Mouse (Mus musculus) CH12.LX (cell line): Measurements from ENCODE around the gene Pak4. TPM values are rescaled to one million over a fixed set of nuclear protein-coding genes. Genes with fewer than 3 reads are reported as not detected.

Experiments used
- DNase-seq: peaks from one replicate; pipeline ENCODE4 v3.0.0-alpha.2; 2013; ENCODE audit errors: extremely low read depth
- H3K27ac ChIP-seq: 2 replicates; pipeline ENCODE4 v1.5.1; 2012; ENCODE audit warnings: low read depth, mild to moderate bottlenecking, control low read depth, moderate library complexity; ENCODE audit not compliant: insufficient read depth
- H3K27me3 ChIP-seq: replicated peaks from 2 replicates; pipeline ENCODE3; 2012; ENCODE audit warnings: inconsistent platforms
- H3K36me3 ChIP-seq, 2 experiments: replicated peaks in 1 of 2; 2 replicates each; pipeline versions ENCODE3 to v1.6.1; 2012; ENCODE audit warnings: inconsistent platforms in 1 of 2, low read length in 1 of 2, mild to moderate bottlenecking in 1 of 2, mixed read lengths in 1 of 2, moderate library complexity in 1 of 2; ENCODE audit not compliant: control insufficient read depth in 1 of 2, insufficient read depth in 1 of 2
- H3K4me1 ChIP-seq, 2 experiments: 2 replicates each; pipeline ENCODE4 v1.6.1; 2012; ENCODE audit warnings: inconsistent platforms in 1 of 2, moderate library complexity in 1 of 2; ENCODE audit not compliant: insufficient read depth in 2 of 2, control insufficient read depth in 1 of 2
- H3K4me2 ChIP-seq: 2 replicates; pipeline ENCODE4 v1.6.1; 2012; ENCODE audit warnings: low read depth, mild to moderate bottlenecking, control low read depth; ENCODE audit not compliant: poor library complexity, insufficient read depth, severe bottlenecking
- H3K4me3 ChIP-seq, 3 experiments: fragments of 150-350 bp in 1 of 3; sonication (generic) in 1 of 3; replicated peaks in 1 of 3; 2 replicates each; pipeline versions ENCODE3 to v1.5.1; 2011 to 2012; ENCODE audit warnings: low read depth in 2 of 3, low read length in 2 of 3, mild to moderate bottlenecking in 2 of 3, moderate library complexity in 2 of 3, control low read depth in 1 of 3, improper control_type of control experiment in 1 of 3, inconsistent platforms in 1 of 3, mixed read lengths in 1 of 3; ENCODE audit not compliant: poor library complexity in 1 of 3
- H3K79me2 ChIP-seq: replicated peaks from 2 replicates; pipeline ENCODE4 v1.6.1; 2012; ENCODE audit warnings: mild to moderate bottlenecking, moderate library complexity; ENCODE audit not compliant: control insufficient read depth, poor library complexity, insufficient read depth, severe bottlenecking; ENCODE audit errors: extremely low read depth
- H3K9ac ChIP-seq: 2 replicates; pipeline ENCODE4 v1.6.1; 2012; ENCODE audit warnings: low read depth, mild to moderate bottlenecking, control low read depth, moderate library complexity; ENCODE audit not compliant: insufficient read depth
- H3K9me3 ChIP-seq: replicated peaks from 2 replicates; pipeline ENCODE3; 2012; ENCODE audit warnings: low read length, inconsistent platforms, mixed read lengths
- BHLHE40 ChIP-seq: IDR thresholded peaks from 2 replicates; pipeline ENCODE4 v1.6.1; 2011; ENCODE audit warnings: mild to moderate bottlenecking, low read depth, low read length, improper control_type of control experiment
- CHD2 ChIP-seq: IDR thresholded peaks from 2 replicates; pipeline ENCODE4 v1.6.1; 2011; ENCODE audit warnings: low read length, improper control_type of control experiment
- E2F4 ChIP-seq: IDR thresholded peaks from 2 replicates; pipeline ENCODE4 v1.6.1; 2011; ENCODE audit warnings: low read depth, low read length, improper control_type of control experiment; ENCODE audit not compliant: insufficient replicate concordance
- ELF1 ChIP-seq: IDR thresholded peaks from 2 replicates; pipeline ENCODE4 v1.6.1; 2014; ENCODE audit warnings: low read depth, mild to moderate bottlenecking, inconsistent platforms, low read length, improper control_type of control experiment
- EP300 ChIP-seq: IDR thresholded peaks from 2 replicates; pipeline ENCODE4 v1.6.1; 2011; ENCODE audit warnings: low read length, improper control_type of control experiment
- HCFC1 ChIP-seq: IDR thresholded peaks from 2 replicates; pipeline ENCODE4 v1.6.1; 2012; ENCODE audit warnings: low read depth, mild to moderate bottlenecking, inconsistent platforms, low read length, improper control_type of control experiment
- IRF4 ChIP-seq: IDR thresholded peaks from 2 replicates; pipeline ENCODE4 v1.6.1; 2014; ENCODE audit warnings: low read depth, mild to moderate bottlenecking, inconsistent platforms, low read length, improper control_type of control experiment
- MAX ChIP-seq: IDR thresholded peaks from 2 replicates; pipeline ENCODE4 v1.6.1; 2011; ENCODE audit warnings: low read length, improper control_type of control experiment
- MAZ ChIP-seq: IDR thresholded peaks from 2 replicates; pipeline ENCODE4 v1.6.1; 2012; ENCODE audit warnings: low read depth, mild to moderate bottlenecking, inconsistent platforms, low read length, improper control_type of control experiment, moderate library complexity
- MEF2A ChIP-seq: IDR thresholded peaks from 2 replicates; pipeline ENCODE4 v1.6.1; 2014; ENCODE audit warnings: low read depth, mild to moderate bottlenecking, inconsistent platforms, low read length, improper control_type of control experiment, borderline replicate concordance
- MYC ChIP-seq: IDR thresholded peaks from 2 replicates; pipeline ENCODE4 v1.6.1; 2011; ENCODE audit warnings: low read depth, mild to moderate bottlenecking, improper control_type of control experiment, low read length
- NRF1 ChIP-seq: IDR thresholded peaks from 2 replicates; pipeline ENCODE4 v1.6.1; 2014; ENCODE audit warnings: low read depth, mild to moderate bottlenecking, inconsistent platforms, low read length, improper control_type of control experiment, moderate library complexity
- POLR2A ChIP-seq: IDR thresholded peaks from 2 replicates; pipeline ENCODE4 v1.6.1; 2011; ENCODE audit warnings: low read depth, mild to moderate bottlenecking, improper control_type of control experiment, low read length
- RAD21 ChIP-seq: IDR thresholded peaks from 2 replicates; pipeline ENCODE4 v1.6.1; 2011; ENCODE audit warnings: low read depth, mild to moderate bottlenecking, low read length, improper control_type of control experiment, moderate library complexity
- RCOR1 ChIP-seq: conservative IDR thresholded peaks from 2 replicates; pipeline ENCODE4 v1.6.1; 2012; ENCODE audit warnings: low read depth, mild to moderate bottlenecking, inconsistent platforms, low read length, improper control_type of control experiment
- SIN3A ChIP-seq: IDR thresholded peaks from 2 replicates; pipeline ENCODE4 v1.6.1; 2012; ENCODE audit warnings: low read length, improper control_type of control experiment, inconsistent platforms
- SMC3 ChIP-seq: IDR thresholded peaks from 2 replicates; pipeline ENCODE4 v1.6.1; 2011; ENCODE audit warnings: low read depth, low read length, improper control_type of control experiment
- TCF12 ChIP-seq: IDR thresholded peaks from 2 replicates; pipeline ENCODE4 v1.6.1; 2014; ENCODE audit warnings: low read depth, mild to moderate bottlenecking, inconsistent platforms, low read length, improper control_type of control experiment
- USF2 ChIP-seq: conservative IDR thresholded peaks from 2 replicates; pipeline ENCODE4 v1.6.1; 2011; ENCODE audit warnings: low read depth, low read length, improper control_type of control experiment
- ZKSCAN1 ChIP-seq: IDR thresholded peaks from 2 replicates; pipeline ENCODE4 v1.6.1; 2012; ENCODE audit warnings: low read depth, inconsistent platforms, low read length, improper control_type of control experiment, borderline replicate concordance
- ZMIZ1 ChIP-seq: IDR thresholded peaks from 2 replicates; pipeline ENCODE4 v1.6.1; 2012; ENCODE audit warnings: low read depth, mild to moderate bottlenecking, inconsistent platforms, low read length, improper control_type of control experiment
- ZNF384 ChIP-seq: IDR thresholded peaks from 2 replicates; pipeline ENCODE4 v1.6.1; 2012; ENCODE audit warnings: low read depth, low read length, improper control_type of control experiment, inconsistent platforms
- dilution Hi-C: fragments of 300-500 bp; cut with MboI; formaldehyde crosslinking; loops from 2 replicates; pipeline ENCODE4 v1.14.3; 2020; ENCODE audit warnings: low sequenced_read_pairs; ENCODE audit not compliant: extremely low pct_unique_long_range_greater_than_20kb, extremely low pct_ligation_motif_present
- in situ Hi-C: fragments of 300-500 bp; cut with MboI; formaldehyde crosslinking; loops from 3 replicates; pipeline ENCODE4 v1.14.3; 2019; ENCODE audit warnings: low sequenced_read_pairs, low pct_ligation_motif_present, low pct_unique_long_range_greater_than_20kb, mixed read lengths
- polyA plus RNA-seq: library from polyadenylated mRNA; unstranded; fragments of >175 nt; gene quantifications from 2 replicates; pipeline ENCODE4 v1.2.1, GENCODE M21; 2012; ENCODE audit warnings: low read depth; ENCODE audit not compliant: insufficient read length
- total RNA-seq, 2 experiments: library from RNA; depleted of rRNA; stranded (reverse); fragments of 300-350 nt in 1 of 2; fragments of >200 nt in 1 of 2; gene quantifications; 2 replicates each; pipeline ENCODE4 v1.2.3; 2012 to 2014

The Pak4 gene
- total and polyA plus RNA-seq, 3 experiments: 7.5 to 11.2 (median 8.3) TPM

GRCm38 (mm10) chr7:28568253-28568652 lies 29.7 kb downstream of the Pak4 start (continued):
- no peak for TF ChIP-seq BHLHE40
- TF ChIP-seq EP300: no peak
- TF ChIP-seq IRF4: no peak
- TF ChIP-seq USF2: no peak
- TF ChIP-seq ZMIZ1: no peak
- no peak for TF ChIP-seq POLR2A
- no peak for TF ChIP-seq E2F4
- no peak for TF ChIP-seq SIN3A

- Histone ChIP-seq H3K36me3 (peaks cover 50 to 81% of the 10 kb centered on the region in 2 experiments), H3K9me3 (no peaks in the 10 kb centered on the region), H3K27ac (no peak overlapping the region), H3K9ac (no peak overlapping the region), H3K79me2 (no peaks in the 10 kb centered on the region), H3K27me3 (no peaks in the 10 kb centered on the region), H3K4me2 (no peak overlapping the region), H3K4me3 (no peak overlapping the region), H3K4me1 (peaks cover 4 to 17% of the 10 kb centered on the region in 2 experiments)
- TF ChIP-seq TCF12 (no peak), ZMIZ1 (no peak), ZKSCAN1 (no peak), ELF1 (no peak), MAX (no peak), POLR2A (no peak), ZNF384 (no peak), SIN3A (no peak), MAZ (no peak), MEF2A (no peak), SMC3 (no peak)
- in situ Hi-C loops (no loop called here), dilution Hi-C loops (no loop called here)
- DNase-seq: no peak
Observed at GRCm38 (mm10) chr7:28567539-28567938, 30.4 kb downstream of the Pak4 start.

DNA sequence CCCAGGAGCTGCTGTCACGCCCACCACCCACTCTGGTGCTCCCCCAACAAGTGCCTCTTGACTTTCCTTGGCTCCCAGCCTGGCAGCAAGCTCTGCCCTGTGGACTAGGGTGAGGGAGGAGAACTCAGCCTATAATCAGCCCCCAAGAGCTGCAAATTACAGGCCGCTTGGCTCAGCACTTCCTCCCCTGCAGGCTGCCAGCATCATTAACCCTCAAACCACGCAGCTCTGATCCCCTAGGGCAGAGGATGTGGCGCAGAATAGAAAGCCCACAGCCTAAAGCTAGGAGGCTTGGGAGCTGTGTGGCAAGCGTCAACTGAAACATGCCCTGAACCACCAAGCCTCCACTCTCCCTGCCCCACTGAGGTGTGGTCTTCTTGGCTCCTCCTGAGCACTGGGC lies 32.6 kb downstream of the Pak4 start:
- dilution Hi-C loops (no loop called here), in situ Hi-C loops (no loop called here)
- no peak for DNase-seq

More for the DNA sequence above, 32.6 kb downstream of the Pak4 start:
- no peak overlapping the region for H3K27ac ChIP-seq
- no peak overlapping the region for H3K4me2 ChIP-seq
- no peak overlapping the region for H3K9ac ChIP-seq
- no peaks in the 10 kb centered on the region for H3K9me3 ChIP-seq
- H3K4me3 ChIP-seq: no peak overlapping the region
- no peaks in the 10 kb centered on the region for H3K79me2 ChIP-seq
- peaks cover 2 to 13% of the 10 kb centered on the region in 2 experiments for H3K4me1 ChIP-seq
- TF ChIP-seq ZMIZ1: no peak
- TF ChIP-seq RAD21: no peak
- no peak for TF ChIP-seq NRF1
- TF ChIP-seq RCOR1: no peak
- no peak for TF ChIP-seq CHD2
- TF ChIP-seq ZNF384: no peak
- TF ChIP-seq MEF2A: no peak
- TF ChIP-seq POLR2A: no peak
- TF ChIP-seq MYC: no peak
- no peak for TF ChIP-seq HCFC1
- no peak for TF ChIP-seq SIN3A
- TF ChIP-seq, all 38 proteins: peak for 0
- Histone ChIP-seq H3K36me3 (peaks cover 65 to 93% of the 10 kb centered on the region in 2 experiments), H3K27me3 (no peaks in the 10 kb centered on the region)
